Mouse (Mus musculus): ENCODE measurements around the gene Usp20.

The Usp20 gene

DNA sequence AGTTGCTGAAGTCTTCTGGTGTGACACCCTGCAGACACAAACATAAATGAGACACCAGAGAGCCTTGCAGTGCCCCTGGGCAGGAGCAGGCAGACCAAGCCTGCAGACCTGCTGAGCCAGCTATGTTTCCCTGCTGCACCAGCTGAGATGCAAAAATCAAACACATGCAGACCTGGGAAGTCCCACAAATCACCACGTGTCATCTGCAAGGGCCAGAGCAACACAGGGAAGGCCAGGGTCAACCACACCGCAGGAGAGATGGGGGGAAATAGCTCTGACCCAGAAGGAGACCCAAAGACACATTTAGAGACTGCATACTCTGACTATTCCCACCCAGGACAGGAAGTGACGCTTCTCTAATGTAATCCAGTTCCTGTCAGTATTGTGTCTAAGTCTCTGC lies 58.4 kb downstream of the Usp20 start:
- DNase-seq (ENCODE audit: low spot score) = no peak

DNA sequence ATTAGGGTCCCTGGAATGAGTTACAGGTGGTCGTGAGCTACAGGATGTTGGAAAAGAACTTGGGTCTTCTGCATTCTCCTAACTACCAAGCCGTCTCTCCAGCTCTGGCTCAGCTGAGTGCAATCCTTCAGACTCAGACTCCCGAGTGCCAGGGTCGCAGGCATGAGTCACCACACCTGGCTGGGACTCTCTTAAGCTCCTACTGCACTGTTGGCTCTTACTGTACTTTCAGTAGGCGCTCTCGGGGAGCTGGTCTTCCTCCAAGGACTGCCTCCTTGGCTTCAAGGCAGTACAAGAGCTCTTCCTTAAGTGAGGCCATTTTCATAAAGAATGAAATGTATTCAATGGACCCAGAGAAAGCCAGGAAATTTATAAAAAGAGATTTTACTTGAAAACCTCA lies 59.3 kb downstream of the Usp20 start:
- no peak for DNase-seq (ENCODE audit: low spot score)

DNA sequence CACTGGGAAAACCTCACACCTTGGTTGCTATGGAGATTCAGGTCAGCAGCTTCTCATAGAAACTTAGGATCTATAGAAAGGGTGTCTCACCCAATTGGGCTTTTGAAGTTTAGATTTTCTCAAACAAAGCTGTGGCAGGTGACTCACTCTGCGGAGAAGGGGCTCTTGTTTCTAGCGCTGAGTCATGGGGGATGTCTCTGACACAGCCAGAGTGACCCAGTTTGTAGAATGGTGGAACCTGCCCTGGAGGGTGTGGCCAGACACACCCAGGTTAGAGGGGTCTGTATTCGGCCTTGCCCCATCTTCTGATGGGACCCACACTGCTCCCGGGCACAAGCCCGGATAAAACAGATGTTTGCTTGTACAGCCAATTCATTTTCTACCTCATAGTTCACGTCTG lies 60.8 kb downstream of the Usp20 start:
- DNase-seq (ENCODE audit: low spot score) = no peak

DNA sequence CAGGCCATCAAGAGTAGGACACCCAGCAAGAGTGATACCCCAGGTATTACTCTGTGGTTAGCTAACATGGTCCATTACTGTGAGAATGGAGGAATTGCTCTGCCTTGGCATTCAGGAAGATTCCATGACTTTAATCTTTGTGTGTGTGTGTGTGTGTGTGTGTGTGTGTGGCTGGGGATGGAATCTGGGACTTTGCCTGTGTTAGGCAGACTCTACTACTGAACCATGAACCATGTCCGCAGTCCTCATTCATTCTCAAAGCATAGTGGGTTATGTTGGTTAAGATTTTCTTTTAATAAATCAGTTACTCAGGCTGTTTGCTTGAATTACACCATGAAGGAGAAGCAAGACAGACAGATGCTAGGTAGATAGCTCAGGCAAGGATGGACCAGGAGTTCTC lies 61.8 kb downstream of the Usp20 start:
- DNase-seq (ENCODE audit: low spot score) = no peak

DNA sequence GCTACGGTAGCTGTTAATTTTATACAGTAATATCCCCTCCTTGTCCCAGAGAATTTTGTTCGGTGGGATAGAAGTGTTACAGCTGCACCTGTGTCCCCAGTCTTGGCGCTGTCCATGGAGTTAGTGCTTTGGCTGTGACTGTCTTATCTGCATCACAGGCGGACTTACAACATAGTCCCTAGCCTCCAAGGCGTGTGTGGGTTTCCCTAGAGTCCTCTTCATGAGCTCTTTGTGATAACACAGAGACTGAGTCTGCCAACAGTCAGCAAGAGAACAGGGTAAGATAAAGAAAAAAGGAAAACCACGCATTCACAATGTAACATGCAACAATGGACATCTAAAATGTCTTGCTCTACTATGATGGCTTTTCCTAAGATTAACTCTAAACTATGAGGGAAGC lies 66.0 kb downstream of the Usp20 start:
- DNase-seq (ENCODE audit: low spot score) = no peak

DNA sequence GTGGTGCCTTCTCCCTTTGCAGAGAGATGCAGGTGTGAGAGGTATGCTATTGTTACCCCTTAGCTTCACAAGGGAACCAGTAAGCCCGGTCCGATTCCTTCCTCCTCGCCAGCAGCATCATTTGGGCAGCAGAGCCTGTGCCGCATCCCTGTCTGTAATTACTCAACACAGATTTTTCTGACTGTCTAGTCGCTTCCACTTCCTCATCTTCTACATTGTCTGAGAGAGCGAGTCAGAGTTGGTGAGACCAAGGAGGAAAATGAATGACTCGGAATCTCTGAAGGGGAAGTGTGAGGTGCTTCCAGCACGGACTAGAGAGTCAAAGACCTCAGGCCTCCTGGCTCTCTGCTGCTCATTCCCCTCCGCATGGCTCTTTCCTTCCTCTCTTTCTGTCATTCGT lies 70.4 kb downstream of the Usp20 start:
- no peak for DNase-seq (ENCODE audit: low spot score)

DNA sequence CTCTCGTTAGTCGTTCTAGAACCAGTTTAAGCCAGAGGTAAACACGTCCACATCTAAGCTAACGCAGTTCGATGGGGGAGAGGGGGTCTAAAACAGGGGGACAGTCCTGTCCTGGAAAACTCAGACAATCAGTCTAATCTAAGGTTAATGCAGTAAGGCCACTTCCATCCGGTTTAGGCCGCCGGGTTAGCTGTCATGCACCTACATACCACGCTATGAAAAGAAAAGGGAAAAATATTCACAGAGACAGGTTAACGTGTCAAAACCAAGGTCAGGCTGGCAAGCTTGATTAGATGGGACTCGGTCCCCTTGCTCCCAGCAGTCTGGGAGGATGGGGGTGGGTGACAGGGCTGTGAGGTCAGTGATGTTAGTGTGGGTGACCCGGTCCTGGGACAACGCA lies 71.3 kb downstream of the Usp20 start:
- no peak for DNase-seq (ENCODE audit: low spot score)

DNA sequence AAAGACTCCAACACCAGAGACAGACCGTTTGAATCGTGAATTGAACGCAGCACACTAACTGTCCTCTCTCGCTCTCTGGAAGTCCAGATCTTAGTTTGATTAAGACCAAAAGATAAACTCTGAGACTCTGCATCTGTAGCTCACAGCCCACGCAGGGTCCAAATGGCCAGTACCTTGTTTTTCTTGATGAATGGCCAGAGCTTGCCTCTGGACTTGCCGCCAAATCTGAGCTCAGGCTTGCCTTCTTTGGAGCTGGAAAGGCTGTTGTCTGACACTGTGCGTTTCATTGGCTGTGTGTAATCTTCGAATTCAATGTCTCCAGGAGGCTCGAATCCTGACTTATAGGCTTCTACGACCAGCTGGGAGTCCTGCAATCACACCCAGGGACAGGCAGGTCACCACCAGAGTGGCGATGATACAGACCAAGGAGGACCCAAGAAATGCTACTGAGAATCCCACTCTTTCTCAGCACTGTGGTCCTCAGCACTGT lies 71.8 kb downstream of the Usp20 start:
- DNase-seq (ENCODE audit: low spot score) = no peak

DNA sequence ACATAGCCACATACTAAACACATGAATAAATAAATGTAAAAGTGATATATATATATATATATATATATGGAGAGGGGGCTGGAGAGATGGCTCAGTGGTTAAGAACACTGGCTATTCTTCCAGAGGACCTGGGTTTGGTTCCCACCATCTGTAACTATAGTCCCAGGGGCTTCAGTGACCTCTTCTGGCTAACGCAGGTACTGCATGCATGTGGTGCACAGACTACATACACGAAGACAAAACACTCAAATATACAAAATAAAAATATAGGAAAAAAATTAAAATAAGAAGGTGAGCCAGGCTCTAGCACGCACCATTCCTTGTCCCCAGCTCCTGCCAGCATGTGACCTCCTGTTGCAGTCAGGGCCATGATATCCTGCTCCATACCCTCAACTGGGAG lies 74.0 kb downstream of the Usp20 start:
- no peak for DNase-seq (ENCODE audit: low spot score)

DNA sequence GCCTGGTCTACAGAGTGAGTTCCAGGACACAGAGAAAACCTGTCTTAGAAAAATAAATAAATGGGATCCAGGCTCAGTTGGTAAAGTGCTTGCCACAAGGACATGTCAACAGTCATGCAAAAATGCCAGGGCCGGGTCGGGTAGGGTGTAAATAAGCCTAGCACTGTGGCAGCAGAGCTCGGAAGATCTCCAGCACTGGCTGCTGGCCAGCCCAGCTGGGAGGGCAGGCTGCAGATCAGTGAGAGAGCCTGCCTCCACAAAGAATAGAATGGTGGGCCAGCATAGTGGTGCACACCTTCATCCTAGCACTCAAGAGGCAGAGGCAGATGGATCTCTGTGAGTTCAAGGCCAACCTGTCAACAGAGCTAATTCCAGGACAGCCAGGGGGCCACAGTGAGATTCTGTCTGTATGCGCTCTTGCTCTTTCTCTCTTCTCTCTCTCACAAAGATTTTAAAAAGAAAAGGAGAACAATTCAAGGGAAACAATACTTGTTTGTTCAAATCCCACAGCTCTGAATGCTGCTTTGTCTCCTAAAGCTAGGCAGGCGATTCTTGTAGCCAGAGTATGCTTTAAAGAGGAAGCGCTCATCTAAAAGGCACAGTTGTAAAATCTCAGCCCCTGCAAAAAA lies 75.6 kb downstream of the Usp20 start:
- no peak for DNase-seq (ENCODE audit: low spot score)

DNA sequence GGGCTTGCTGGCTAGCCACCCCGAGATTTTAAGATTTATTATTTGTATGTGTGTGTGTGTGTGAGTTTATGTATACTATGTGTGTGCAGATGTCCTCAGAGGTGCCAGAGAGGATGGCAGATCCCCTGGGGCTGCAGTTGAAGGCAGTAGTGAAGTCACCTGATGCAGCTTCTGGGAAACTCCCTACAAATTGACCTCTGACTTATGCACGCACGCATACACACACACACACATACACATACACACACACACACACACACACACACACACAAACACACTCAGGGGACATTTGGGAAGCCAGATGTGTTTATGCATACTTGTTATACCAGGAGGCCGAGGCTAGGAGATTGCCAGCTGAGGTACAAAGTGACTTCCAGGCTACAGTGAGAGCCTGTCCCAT lies 76.4 kb downstream of the Usp20 start:
- no peak for DNase-seq (ENCODE audit: low spot score)

DNA sequence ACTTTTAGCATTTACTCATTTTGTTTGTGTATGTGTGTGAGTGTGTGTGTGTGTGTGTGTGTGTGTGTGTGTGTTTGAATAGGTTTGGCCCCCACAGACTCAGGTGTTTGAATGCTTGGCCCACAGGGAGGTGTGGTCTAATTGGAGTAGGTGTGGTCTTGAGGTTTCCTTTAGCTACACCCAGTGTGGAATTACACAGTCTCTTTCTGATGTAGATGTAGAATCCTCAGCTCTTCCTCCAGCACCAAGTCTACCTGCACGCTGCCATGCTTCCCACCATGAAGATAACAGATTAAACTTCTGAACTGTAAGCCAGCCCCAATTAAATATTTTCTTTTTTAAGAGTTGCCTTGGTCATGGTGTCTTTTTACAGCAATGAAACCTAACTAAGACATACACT lies 78.2 kb downstream of the Usp20 start:
- no peak for DNase-seq (ENCODE audit: low spot score)

DNA sequence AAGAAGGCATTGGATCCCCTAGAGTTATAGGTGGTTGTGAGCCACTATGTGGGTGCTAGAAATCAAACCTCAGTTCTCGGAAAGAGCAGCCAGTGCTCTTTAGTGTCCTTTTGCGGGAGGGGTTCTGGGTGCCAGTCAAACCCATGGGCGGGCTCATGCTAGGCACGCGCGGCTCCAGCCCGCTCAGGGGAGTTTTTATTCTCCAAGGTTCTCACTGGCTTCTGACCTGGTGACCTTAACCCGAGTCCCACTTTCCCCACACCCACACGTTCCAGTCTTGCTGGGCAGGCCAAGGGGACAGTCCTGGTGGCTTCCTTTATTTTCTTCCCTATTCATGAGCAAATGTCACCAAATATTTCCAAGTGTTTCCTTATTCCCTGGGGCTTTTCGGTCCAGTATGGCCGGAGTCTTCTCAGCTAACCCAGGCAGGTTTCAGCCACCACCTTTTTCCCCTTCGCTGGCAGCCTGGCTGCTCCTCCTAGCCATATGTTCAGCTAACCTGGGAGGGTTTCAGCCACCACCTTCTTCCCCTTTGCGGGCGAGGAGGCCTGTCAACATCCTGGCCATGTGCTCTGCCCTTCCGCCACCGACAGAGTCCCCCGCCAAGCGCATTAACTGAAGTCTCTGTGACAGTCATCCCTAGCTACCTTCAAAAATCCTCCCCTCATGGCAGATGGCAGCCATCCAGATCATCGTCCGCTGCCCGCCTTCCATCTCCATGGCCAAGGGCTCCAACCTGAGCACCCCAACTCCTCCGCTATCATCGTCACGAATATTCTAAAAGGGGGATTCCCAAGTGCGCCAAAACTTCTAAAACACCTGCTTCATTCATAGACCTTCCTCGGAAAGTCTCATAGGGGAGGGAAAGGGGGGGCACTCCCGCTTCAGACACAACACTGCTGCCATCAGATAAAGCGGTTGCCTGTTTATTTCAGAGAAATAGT lies 79.0 kb downstream of the Usp20 start:
- peak; percentile 22 for DNase-seq (ENCODE audit: low spot score)

DNA sequence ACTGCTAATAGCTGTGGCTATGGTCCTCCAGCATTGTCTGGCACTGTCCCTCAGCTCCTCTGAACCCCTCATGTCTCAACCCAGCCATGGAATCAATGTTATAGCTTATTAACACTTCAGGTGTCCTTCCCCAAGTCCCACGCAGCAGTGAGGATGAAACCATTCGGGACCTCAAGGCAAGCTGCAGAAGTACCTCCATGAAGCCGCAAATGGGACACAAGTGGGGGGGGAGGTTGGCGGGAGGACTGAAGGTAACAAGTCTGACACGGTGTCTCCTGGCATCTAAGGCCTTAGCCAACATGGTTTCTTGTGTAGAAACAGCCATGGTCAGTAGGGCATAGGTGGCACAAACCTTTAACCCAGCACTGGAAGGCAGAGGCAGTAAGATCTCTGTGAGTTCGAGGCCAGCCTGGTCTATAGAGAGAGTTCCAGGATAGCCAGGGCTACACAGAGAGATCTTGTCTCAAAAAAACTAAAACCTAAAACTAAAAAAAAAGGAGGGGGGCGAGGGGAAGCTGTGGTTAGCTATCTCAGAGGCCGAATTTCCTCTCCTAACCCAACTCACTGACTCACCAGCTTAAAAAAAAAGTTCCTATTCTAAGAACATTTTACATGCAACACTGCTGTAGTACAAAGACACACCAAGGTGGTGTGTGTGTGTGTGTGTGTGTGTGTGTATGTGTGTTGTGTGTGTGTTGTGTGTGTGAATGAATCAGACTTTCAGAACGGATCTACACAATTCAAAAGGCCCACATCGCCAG lies 80.0 kb downstream of the Usp20 start:
- peak; percentile 10 for DNase-seq (ENCODE audit: low spot score)

DNA sequence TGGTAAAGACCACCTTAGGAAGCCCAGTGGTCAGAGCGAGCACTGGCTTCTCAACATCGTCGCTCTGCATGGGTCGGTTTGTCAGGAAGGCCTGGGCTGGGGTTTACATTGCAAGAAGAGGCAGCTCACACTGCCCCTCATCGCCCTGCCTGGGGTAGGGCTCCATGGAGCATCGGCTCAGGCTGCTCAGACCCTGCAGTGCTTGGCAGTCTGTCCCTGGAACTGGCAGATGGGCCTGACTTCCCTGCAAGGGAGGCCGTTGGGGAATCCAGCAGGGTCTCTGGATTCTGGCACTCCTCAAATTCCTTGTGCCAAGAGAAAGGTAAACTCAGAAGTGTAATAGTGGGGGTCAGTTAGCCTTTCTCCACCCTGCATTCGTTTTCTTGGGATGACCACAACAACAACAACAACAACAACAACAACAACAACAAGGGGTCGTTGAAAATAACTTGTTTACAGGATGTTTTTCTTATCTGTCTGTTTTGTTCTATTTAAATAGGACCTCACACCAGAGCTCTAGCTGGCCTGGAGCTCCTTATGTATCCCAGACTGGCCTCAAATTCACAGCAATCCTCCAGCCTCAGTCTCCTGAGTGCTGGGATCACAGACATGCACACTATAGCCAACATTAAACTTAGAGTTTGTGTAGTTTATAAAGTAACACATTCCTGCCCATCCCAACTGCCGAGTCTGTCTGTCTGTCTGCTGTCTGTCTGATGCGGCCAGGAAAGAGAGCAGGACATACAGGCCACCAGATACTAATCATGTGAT lies 84.1 kb downstream of the Usp20 start:
- no peak for DNase-seq (ENCODE audit: low spot score)

DNA sequence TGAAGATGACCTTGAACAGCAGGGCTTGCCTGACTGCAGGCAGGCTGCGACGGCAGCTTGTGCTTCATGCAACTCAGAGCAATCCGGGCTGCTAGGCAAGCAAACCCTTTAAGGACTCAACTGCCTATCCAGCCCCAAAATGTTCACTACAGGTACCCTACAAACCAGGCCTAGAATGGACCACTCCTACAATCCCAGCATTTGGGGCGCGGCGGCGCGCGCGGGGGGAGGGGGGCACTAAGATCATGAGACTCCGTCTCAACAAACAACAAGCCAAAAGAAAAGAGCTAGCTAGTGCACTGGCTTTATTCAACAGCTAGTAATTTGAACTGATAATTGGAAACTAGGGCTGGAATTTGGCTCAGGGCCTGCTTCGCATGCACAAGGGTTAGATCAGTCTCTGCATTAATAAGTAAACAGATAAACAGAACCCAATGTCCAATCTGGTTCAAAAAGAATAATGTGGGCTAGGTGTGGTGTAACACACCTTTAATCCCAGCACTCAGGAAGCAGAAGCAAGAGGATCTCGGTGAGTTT lies 85.0 kb downstream of the Usp20 start:
- DNase-seq (ENCODE audit: low spot score) = no peak

DNA sequence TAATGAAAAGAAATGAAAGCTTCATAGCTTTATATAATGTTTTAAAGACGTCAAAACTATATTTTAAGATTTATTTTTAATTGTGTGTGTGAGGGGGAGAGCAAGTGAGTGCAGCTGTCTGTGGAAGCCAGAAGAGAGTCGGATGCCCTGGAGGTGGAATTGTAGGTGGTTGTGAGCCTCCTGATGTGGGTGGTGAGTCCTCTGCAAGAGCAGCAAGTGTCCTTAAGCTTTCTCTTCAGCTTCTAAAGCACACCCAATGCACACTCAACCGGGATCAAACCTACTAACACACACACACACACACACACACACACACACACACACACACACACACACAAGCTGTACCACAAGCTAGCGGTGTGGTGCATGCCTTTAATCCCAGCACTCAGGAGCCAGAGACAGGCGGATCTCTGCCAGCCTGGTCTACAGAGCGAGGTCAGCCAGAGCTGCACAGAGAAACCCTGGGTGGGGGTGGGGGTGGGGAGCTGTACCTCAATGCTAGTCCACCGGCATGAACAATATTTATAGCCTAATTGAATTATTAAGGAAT lies 85.7 kb downstream of the Usp20 start:
- DNase-seq (ENCODE audit: low spot score) = no peak

DNA sequence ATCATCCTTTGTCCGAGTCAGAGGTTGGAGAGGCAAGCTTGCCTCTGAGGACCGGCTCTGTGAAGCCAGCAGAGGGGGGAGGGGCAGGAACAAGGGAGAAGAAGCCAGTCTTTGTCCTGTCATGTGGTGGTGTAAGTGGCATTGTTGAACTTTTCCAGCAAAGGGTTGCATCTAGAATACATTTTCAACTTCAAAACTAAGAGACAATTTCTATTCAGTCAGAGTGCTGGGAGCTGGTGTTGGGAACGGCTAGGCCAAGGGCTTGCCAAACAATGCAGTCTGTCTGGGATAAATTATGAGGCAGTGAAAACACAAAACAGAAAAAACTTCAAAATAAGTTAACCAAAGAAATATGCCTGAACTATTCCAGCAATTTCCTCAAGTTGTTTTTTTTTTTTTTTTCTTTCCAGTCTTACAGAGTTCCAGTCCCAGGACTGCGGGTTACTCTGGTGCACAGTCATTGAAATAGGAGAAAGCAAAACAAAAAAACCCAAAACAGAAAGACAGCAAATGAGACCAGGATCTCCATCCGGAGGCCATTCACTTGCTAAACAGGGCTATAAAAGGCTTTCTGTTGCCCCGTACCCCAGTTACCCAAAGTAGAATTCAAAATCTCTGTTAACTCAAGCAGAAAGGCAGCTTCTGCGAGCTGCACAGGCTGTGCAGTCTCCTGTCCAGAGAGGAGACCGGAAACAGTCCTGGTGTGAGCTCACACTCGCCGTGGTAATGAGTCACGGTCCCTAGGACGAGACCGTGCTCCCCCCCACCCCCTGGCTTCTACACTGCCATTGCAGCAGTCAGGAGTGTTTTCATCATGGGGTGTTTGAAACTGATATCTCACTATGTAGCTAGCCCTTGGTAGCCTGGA lies 86.4 kb downstream of the Usp20 start:
- no peak for DNase-seq (ENCODE audit: low spot score)

DNA sequence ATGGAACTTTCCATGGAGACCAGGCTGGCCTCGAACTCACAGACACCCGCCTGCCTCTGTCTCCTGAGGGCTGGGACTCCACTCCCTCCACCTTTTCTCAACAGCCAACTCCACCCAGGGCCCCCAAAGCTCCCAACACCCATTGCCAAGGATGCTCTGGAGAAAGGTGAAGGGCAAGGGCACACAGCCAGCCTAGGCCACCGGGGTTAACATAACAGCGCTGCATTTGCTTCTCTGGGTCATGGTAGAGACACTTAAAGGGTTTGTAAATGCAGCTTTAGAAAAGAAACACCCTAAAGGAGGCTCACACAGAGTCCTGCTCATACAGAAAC lies 87.0 kb downstream of the Usp20 start:
- DNase-seq (ENCODE audit: low spot score) = no peak

DNA sequence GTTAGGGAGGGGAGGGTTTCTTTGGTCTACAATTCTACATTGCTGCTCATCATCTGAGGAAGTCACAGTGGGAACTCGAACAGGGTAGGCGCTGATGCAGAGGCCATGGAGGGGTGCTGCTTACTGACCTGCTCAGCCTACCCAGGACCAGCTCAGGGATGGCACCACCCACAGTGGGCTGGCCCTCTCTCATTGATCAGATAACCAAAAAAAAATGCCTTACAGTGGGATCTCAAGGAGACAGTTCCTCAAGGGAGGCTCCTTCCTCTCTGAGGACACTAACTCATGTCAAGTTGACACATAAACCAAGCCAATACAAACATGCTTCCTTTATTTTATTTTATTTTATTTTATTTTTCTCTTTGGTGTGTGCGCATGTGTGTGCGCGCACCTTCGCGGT lies 87.4 kb downstream of the Usp20 start:
- no peak for DNase-seq (ENCODE audit: low spot score)
